Mouse (Mus musculus): ENCODE data around the gene Sec22b. TPM values are rescaled to one million over a fixed set of nuclear protein-coding genes. Genes with fewer than 3 reads are reported as not detected.

The Sec22b gene
- polyA plus RNA-seq, 1 experiment from 2014 or later = 187 TPM

DNA sequence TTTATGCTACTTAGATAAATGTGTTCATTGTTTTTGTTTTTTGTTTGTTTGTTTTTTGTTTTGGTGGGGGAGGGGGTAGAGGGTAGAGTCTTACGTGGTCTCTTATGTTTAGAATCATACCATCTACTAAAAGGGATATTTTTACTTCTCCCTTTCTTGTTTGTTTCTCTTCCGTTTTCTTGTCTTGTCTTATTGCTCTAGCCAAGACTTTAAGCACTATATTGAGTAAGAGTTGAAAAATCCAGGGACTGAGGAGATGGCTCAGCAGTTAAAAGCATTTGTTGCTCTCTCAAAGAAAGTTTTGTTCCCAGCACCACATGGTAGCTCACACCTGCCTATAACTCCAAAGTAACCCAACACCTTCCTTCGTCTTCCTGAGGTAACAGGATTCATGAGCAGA is 50.1 kb downstream of the Sec22b start:
- WGBS = 77% methylated on average over 3 of the region's 3 CpGs
- H3K4me2 ChIP-seq (ENCODE audit: low read depth, low read length) = no peak overlapping the region
- no peak overlapping the region for H3K9ac ChIP-seq (ENCODE audit: low read depth, low read length)
- H3K4me3 ChIP-seq (ENCODE audit: low read depth, low read length) = no peak overlapping the region
- ATAC-seq (ENCODE audit: low read depth) (no peak), DNase-seq (ENCODE audit: low spot score) (no peak)
- H3K4me1 ChIP-seq (ENCODE audit: control insufficient read depth, insufficient read depth, low read length) = no peaks in the 10 kb centered on the region
- H3K9me3 ChIP-seq (ENCODE audit: control insufficient read depth, low read length) = 0 out of 2 replicates have a peak, but pooled peaks cover 4% of the 10 kb centered on the region
- H3K36me3 ChIP-seq (ENCODE audit: control insufficient read depth, insufficient read depth, low read length) = no peaks in the 10 kb centered on the region
- no peaks in the 10 kb centered on the region for H3K27me3 ChIP-seq (replicated peaks; ENCODE audit: control insufficient read depth, insufficient read depth, low read length)
- no peak overlapping the region for H3K27ac ChIP-seq (replicated peaks; ENCODE audit: low read depth, low read length)

DNA sequence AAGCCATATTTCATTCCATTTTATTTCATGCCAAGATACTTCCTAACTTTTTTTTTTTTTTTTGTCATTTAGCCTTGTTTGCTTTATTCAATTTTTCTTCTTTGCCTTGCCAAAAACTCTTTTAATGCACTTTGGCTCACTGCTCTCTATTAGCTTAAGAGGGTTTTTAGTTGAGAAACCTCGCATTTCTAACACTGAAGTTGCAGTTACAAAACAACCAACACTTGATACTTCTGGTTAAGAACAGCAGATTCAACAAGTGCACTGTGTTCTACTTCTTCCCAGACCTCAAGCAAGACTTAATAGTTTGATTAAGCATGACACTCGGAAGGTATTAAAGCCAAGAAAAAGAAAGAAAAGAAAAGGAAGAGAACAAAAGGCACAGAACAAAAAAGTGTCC is 52.2 kb downstream of the Sec22b start:
- H3K27ac ChIP-seq (replicated peaks; ENCODE audit: low read depth, low read length) = no peak overlapping the region
- no peaks in the 10 kb centered on the region for H3K36me3 ChIP-seq (ENCODE audit: control insufficient read depth, insufficient read depth, low read length)
- H3K27me3 ChIP-seq (replicated peaks; ENCODE audit: control insufficient read depth, insufficient read depth, low read length) = no peaks in the 10 kb centered on the region
- 0 out of 2 replicates have a peak, but pooled peaks cover 4% of the 10 kb centered on the region for H3K9me3 ChIP-seq (ENCODE audit: control insufficient read depth, low read length)
- WGBS = 73% methylated on average over 2 of the region's 2 CpGs
- DNase-seq (ENCODE audit: low spot score) (no peak), ATAC-seq (ENCODE audit: low read depth) (no peak)
- no peaks in the 10 kb centered on the region for H3K4me1 ChIP-seq (ENCODE audit: control insufficient read depth, insufficient read depth, low read length)
- no peak overlapping the region for H3K4me2 ChIP-seq (ENCODE audit: low read depth, low read length)
- H3K4me3 ChIP-seq (ENCODE audit: low read depth, low read length) = no peak overlapping the region
- H3K9ac ChIP-seq (ENCODE audit: low read depth, low read length) = no peak overlapping the region

GRCm38 (mm10) chr3:97956322-97956721 is 55.3 kb downstream of the Sec22b start:
- Histone ChIP-seq H3K27ac (replicated peaks; ENCODE audit: low read depth, low read length) (no peak overlapping the region), H3K4me1 (ENCODE audit: control insufficient read depth, insufficient read depth, low read length) (peaks cover 7% of the 10 kb centered on the region; the same call in 1 of the 2 replicates), H3K4me2 (ENCODE audit: low read depth, low read length) (no peak overlapping the region), H3K4me3 (ENCODE audit: low read depth, low read length) (no peak overlapping the region), H3K9ac (ENCODE audit: low read depth, low read length) (no peak overlapping the region), H3K36me3 (ENCODE audit: control insufficient read depth, insufficient read depth, low read length) (no peaks in the 10 kb centered on the region), H3K9me3 (ENCODE audit: control insufficient read depth, low read length) (0 out of 2 replicates have a peak, but pooled peaks cover 4% of the 10 kb centered on the region), H3K27me3 (replicated peaks; ENCODE audit: control insufficient read depth, insufficient read depth, low read length) (no peaks in the 10 kb centered on the region)
- DNase-seq (ENCODE audit: low spot score) (no peak), ATAC-seq (ENCODE audit: low read depth) (no peak)
- 55% methylated on average over 6 of the region's 6 CpGs for WGBS

DNA sequence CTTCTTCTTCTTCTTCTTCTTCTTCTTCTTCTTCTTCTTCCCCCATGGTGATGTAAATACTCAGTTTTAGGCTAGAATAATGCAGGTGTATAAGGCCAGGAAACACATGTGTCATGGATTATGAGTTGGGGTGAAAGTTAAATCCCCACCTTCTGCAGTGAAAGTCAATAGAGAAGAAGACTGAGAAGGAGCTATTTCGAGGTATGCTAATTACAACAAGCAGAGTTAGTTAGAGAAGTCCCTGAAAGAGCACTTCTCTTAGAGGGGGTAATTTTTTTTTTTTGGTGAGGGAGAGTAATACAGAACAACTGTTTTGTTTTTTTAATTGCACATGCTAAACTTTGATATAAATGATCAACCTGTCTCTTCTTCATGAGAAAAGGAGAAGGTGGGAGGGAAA is 55.9 kb downstream of the Sec22b start:
- Histone ChIP-seq H3K9ac (ENCODE audit: low read depth, low read length) (no peak overlapping the region), H3K4me3 (ENCODE audit: low read depth, low read length) (no peak overlapping the region), H3K4me2 (ENCODE audit: low read depth, low read length) (no peak overlapping the region), H3K4me1 (ENCODE audit: control insufficient read depth, insufficient read depth, low read length) (peaks cover 9% of the 10 kb centered on the region; the same call in 1 of the 2 replicates), H3K27ac (replicated peaks; ENCODE audit: low read depth, low read length) (no peak overlapping the region), H3K27me3 (replicated peaks; ENCODE audit: control insufficient read depth, insufficient read depth, low read length) (no peaks in the 10 kb centered on the region), H3K36me3 (ENCODE audit: control insufficient read depth, insufficient read depth, low read length) (no peaks in the 10 kb centered on the region), H3K9me3 (ENCODE audit: control insufficient read depth, low read length) (0 out of 2 replicates have a peak, but pooled peaks cover 4% of the 10 kb centered on the region)
- 55% methylated on average over 1 of the region's 1 CpGs for WGBS
- ATAC-seq (ENCODE audit: low read depth) (no peak), DNase-seq (ENCODE audit: low spot score) (no peak)

- peak; percentile 52 for DNase-seq (ENCODE audit: low spot score)
- Histone ChIP-seq H3K9me3 (ENCODE audit: control insufficient read depth, low read length) (no peaks in the 10 kb centered on the region), H3K9ac (ENCODE audit: low read depth, low read length) (no peak overlapping the region), H3K4me3 (ENCODE audit: low read depth, low read length) (no peak overlapping the region), H3K36me3 (ENCODE audit: control insufficient read depth, insufficient read depth, low read length) (no peaks in the 10 kb centered on the region), H3K27me3 (replicated peaks; ENCODE audit: control insufficient read depth, insufficient read depth, low read length) (no peaks in the 10 kb centered on the region), H3K4me2 (ENCODE audit: low read depth, low read length) (no peak overlapping the region), H3K4me1 (ENCODE audit: control insufficient read depth, insufficient read depth, low read length) (peaks cover 15% of the 10 kb centered on the region), H3K27ac (replicated peaks; ENCODE audit: low read depth, low read length) (no peak overlapping the region)
- peak; percentile 42; the same call in 1 of the 2 replicates for ATAC-seq (ENCODE audit: low read depth)
- 48% methylated on average over 14 of the region's 14 CpGs for WGBS
Measured at GRCm38 (mm10) chr3:97960783-97961594, 60.0 kb downstream of the Sec22b start.

- Histone ChIP-seq H3K27me3 (replicated peaks; ENCODE audit: control insufficient read depth, insufficient read depth, low read length) (no peaks in the 10 kb centered on the region), H3K36me3 (ENCODE audit: control insufficient read depth, insufficient read depth, low read length) (no peaks in the 10 kb centered on the region), H3K4me2 (ENCODE audit: low read depth, low read length) (no peak overlapping the region), H3K9ac (ENCODE audit: low read depth, low read length) (no peak overlapping the region), H3K9me3 (ENCODE audit: control insufficient read depth, low read length) (no peaks in the 10 kb centered on the region), H3K27ac (replicated peaks; ENCODE audit: low read depth, low read length) (no peak overlapping the region), H3K4me1 (ENCODE audit: control insufficient read depth, insufficient read depth, low read length) (peaks cover 15% of the 10 kb centered on the region), H3K4me3 (ENCODE audit: low read depth, low read length) (no peak overlapping the region)
- peak; percentile 29 for DNase-seq (ENCODE audit: low spot score)
- ATAC-seq (ENCODE audit: low read depth) = no peak
- 62% methylated on average over 6 of the region's 6 CpGs for WGBS
Measured at GRCm38 (mm10) chr3:97961962-97962361, 61.0 kb downstream of the Sec22b start.

DNA sequence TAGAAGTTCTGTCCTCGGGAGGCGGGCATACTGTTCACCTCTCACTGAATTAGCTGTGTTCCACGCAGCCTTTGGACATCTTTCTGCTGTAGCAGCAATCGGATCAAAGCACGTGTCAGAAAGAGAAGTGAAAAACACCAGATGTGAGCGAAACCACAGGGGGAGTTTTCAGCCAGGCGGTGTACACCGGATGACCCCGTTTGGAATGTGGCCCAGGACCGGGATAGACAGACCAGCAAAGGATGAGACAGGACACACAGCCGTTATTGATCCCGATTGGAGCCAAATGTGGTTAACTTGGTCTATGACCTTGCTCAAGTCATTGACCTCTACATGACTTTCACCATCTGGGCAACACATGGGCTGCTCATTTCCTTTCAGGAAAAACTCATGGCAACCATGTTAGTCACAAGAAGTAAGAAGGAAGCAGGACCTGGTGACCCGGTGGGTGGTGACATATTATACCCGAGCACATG is 63.9 kb downstream of the Sec22b start:
- 21% methylated on average over 14 of the region's 14 CpGs for WGBS
- peaks cover 15% of the 10 kb centered on the region for H3K4me1 ChIP-seq (ENCODE audit: control insufficient read depth, insufficient read depth, low read length)
- H3K4me2 ChIP-seq (ENCODE audit: low read depth, low read length) = no peak overlapping the region
- ATAC-seq (ENCODE audit: low read depth) (0 out of 2 replicates have a peak, but pooled peaks have one; percentile 39), DNase-seq (ENCODE audit: low spot score) (peak; percentile 67)
- H3K4me3 ChIP-seq (ENCODE audit: low read depth, low read length) = no peak overlapping the region
- H3K36me3 ChIP-seq (ENCODE audit: control insufficient read depth, insufficient read depth, low read length) = no peaks in the 10 kb centered on the region
- no peak overlapping the region for H3K9ac ChIP-seq (ENCODE audit: low read depth, low read length)
- H3K27ac ChIP-seq (replicated peaks; ENCODE audit: low read depth, low read length) = no peak overlapping the region; the same call in 1 of the 2 replicates
- H3K27me3 ChIP-seq (replicated peaks; ENCODE audit: control insufficient read depth, insufficient read depth, low read length) = no peaks in the 10 kb centered on the region
- H3K9me3 ChIP-seq (ENCODE audit: control insufficient read depth, low read length) = no peaks in the 10 kb centered on the region

DNA sequence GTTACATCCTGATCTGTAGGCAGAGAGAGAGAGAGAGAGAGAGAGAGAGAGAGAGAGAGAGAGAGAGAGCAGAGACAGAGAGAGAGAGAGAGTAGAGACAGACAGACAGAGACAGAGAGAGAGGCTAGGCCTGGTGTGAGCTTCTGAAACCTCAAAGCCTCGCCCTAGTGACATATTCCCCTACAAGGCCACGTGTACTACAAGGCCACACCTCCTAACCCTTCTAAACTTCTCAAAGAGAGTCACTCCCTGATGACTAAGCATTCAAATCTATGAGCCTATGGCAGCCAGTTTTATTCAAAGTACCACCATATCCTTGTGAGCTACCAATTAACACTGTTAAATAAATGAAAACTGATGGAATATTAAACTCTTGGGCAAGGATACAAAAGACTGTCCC is 66.6 kb downstream of the Sec22b start:
- Histone ChIP-seq H3K4me1 (ENCODE audit: control insufficient read depth, insufficient read depth, low read length) (peaks cover 4% of the 10 kb centered on the region), H3K4me2 (ENCODE audit: low read depth, low read length) (no peak overlapping the region), H3K9ac (ENCODE audit: low read depth, low read length) (no peak overlapping the region), H3K36me3 (ENCODE audit: control insufficient read depth, insufficient read depth, low read length) (no peaks in the 10 kb centered on the region), H3K9me3 (ENCODE audit: control insufficient read depth, low read length) (no peaks in the 10 kb centered on the region), H3K4me3 (ENCODE audit: low read depth, low read length) (no peak overlapping the region), H3K27me3 (replicated peaks; ENCODE audit: control insufficient read depth, insufficient read depth, low read length) (no peaks in the 10 kb centered on the region), H3K27ac (replicated peaks; ENCODE audit: low read depth, low read length) (no peak overlapping the region)
- no peak for ATAC-seq (ENCODE audit: low read depth)
- 60% methylated on average over 2 of the region's 2 CpGs for WGBS
- no peak for DNase-seq (ENCODE audit: low spot score)

DNA sequence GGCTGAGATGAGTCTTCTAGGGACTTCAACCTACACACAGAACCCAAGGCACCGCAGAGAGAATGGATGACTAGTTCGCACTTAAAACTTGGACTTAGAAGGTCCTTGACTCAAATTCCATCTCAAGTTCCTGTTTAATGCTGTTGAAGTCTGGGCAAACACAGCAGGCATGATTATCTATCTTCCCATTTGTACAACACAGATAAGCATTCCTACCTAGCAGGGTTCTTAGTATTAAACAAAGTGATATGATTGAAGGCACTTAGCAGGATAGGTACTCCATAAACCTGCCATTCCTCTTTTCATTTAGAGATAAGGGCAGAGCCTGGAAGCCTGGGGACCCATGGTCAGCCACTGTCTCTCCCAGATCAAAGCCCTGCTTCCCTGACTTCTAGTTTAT is 67.2 kb downstream of the Sec22b start:
- DNase-seq (ENCODE audit: low spot score) (no peak), ATAC-seq (ENCODE audit: low read depth) (no peak)
- Histone ChIP-seq H3K27ac (replicated peaks; ENCODE audit: low read depth, low read length) (no peak overlapping the region), H3K4me1 (ENCODE audit: control insufficient read depth, insufficient read depth, low read length) (peaks cover 8% of the 10 kb centered on the region), H3K4me3 (ENCODE audit: low read depth, low read length) (no peak overlapping the region), H3K36me3 (ENCODE audit: control insufficient read depth, insufficient read depth, low read length) (no peaks in the 10 kb centered on the region), H3K9me3 (ENCODE audit: control insufficient read depth, low read length) (no peaks in the 10 kb centered on the region), H3K27me3 (replicated peaks; ENCODE audit: control insufficient read depth, insufficient read depth, low read length) (no peaks in the 10 kb centered on the region), H3K9ac (ENCODE audit: low read depth, low read length) (no peak overlapping the region), H3K4me2 (ENCODE audit: low read depth, low read length) (no peak overlapping the region)
- 88% methylated on average over 2 of the region's 2 CpGs for WGBS

Data from embryonic facial prominence, embryonic 14.5 days (tissue).